Mouse (Mus musculus): ENCODE data around the gene Tas1r3. TPM values are rescaled to one million over a fixed set of nuclear protein-coding genes. Genes with fewer than 3 reads are reported as not detected.

The Tas1r3 gene
- polyA plus RNA-seq (2017; shearing (Covaris generic)), result 1.2 TPM

GRCm38 (mm10) chr4:155863001-155863400, at the start of gene Tas1r3:
Gene Tas1r3, minus strand, starts transcription at chr4:155863362.

GRCm38 (mm10) chr4:155891551-155892001, 28.4 kb upstream of the Tas1r3 start, which contains the start of the genes Pusl1 and Acap3:
Gene Pusl1, minus strand, starts transcription at chr4:155891781.
Gene Acap3, plus strand, starts transcription at chr4:155891822.

GRCm38 (mm10) chr4:155869317-155870033, 6.3 kb upstream of the Tas1r3 start, which contains the start of the genes Cptp and Ints11:
Gene Cptp, minus strand, starts transcription at chr4:155869440.
Gene Ints11, plus strand, starts transcription at chr4:155869546.

DNA sequence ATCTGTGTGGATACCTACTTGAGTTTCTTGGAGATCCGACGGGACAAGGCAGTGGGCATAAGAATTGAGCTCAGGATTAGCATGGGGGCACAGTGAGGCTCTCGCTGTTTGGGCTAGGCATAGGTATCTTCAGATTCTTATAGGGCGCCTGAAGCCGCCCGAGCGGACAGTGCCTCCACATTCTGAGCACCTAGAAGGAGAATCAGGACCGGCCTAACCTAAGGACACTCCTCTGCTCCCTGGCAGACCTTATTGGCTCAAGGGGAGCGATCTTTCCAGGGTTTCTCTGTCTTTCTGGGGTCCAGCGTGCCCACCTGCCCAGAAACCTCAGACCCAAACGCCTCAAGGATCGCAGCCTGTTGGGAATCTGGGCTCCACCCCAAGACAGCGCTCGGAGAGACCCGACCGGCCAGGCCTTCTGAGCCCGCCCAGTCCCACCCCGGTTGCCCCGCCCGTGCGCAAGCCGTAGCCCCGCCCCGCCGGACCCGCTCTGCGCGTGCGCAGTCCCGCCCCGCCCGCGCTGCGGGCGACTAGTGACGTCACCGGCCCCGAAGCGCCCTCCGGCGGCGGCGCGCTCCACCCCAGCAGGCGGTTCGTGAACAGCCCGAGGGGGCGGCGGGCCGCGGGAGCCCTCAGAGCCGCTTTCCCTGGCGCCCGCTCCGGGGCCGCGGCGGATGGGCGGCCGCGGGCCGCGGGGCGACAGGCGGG, 16.1 kb downstream of the Tas1r3 start, which contains the start of gene Dvl1:
Gene Dvl1 (plus strand): TSS at position 532 of the 708 bp plus-strand sequence.

DNA sequence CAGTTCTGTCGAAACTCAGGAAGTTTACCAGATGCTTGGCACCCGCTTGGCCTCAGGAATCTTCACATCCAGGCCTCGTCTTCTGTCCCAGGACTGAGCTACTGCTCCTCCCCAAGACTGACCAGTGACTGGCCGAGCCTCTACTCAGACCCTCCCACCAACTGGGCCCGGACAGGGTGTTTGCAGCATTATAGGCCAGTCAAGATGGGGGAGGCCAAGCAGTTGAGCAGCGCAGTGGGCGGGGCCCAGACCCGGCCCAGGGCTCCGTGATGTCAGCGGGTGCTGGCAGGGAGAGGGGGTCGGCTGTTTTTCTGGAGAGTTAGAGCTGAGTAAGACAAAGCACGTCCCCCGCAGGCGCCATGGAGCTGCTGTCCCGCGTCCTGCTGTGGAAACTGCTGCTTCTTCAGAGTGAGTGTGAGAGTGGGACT, 23.7 kb downstream of the Tas1r3 start, which contains the start of gene Mxra8:
Gene Mxra8 (plus strand): TSS at position 198 of the 428 bp plus-strand sequence.

GRCm38 (mm10) chr4:155831205-155831766, 31.9 kb downstream of the Tas1r3 start, which contains the start of gene Aurkaip1:
Gene Aurkaip1, plus strand, starts transcription at chr4:155831272.

GRCm38 (mm10) chr4:155811929-155812664, 51.1 kb downstream of the Tas1r3 start, which contains the start of gene Ccnl2:
Gene Ccnl2, plus strand, starts transcription at chr4:155812489.

Other genes starting within 250 kb of the Tas1r3 start
- gene Cdk11b, start 238.5 kb downstream of the Tas1r3 start, polyA plus RNA-seq (2017; shearing (Covaris generic)), result 161 TPM
- not detected for gene Gm10563, start 218.0 kb downstream of the Tas1r3 start, polyA plus RNA-seq (2017; shearing (Covaris generic))
- 0.23 TPM for gene Mmp23, start 210.0 kb downstream of the Tas1r3 start, polyA plus RNA-seq (2017; shearing (Covaris generic))
- 41.7 TPM for gene Mib2, start 194.2 kb downstream of the Tas1r3 start, polyA plus RNA-seq (2017; shearing (Covaris generic))
- gene Fndc10, start 169.0 kb downstream of the Tas1r3 start, polyA plus RNA-seq (2017; shearing (Covaris generic)), result 14.9 TPM
- gene Ssu72, start 158.6 kb downstream of the Tas1r3 start, polyA plus RNA-seq (2017; shearing (Covaris generic)), result 178 TPM
- gene Tmem240, start 128.6 kb downstream of the Tas1r3 start, polyA plus RNA-seq (2017; shearing (Covaris generic)), result 0.75 TPM
- gene Atad3a, start 102.3 kb downstream of the Tas1r3 start, polyA plus RNA-seq (2017; shearing (Covaris generic)), result 98.2 TPM
- 0.35 TPM for gene Vwa1, start 88.7 kb downstream of the Tas1r3 start, polyA plus RNA-seq (2017; shearing (Covaris generic))
- gene Tmem88b, start 77.5 kb downstream of the Tas1r3 start, polyA plus RNA-seq (2017; shearing (Covaris generic)), result 0.05 TPM
- gene Ankrd65, start 72.9 kb downstream of the Tas1r3 start, polyA plus RNA-seq (2017; shearing (Covaris generic)), result 0.20 TPM
- 121 TPM for gene Mrpl20, start 60.5 kb downstream of the Tas1r3 start, polyA plus RNA-seq (2017; shearing (Covaris generic))
- 291 TPM for gene Ccnl2, start 50.9 kb downstream of the Tas1r3 start, polyA plus RNA-seq (2017; shearing (Covaris generic))
- 187 TPM for gene Aurkaip1, start 32.1 kb downstream of the Tas1r3 start, polyA plus RNA-seq (2017; shearing (Covaris generic))
- gene Mxra8, start 23.7 kb downstream of the Tas1r3 start, polyA plus RNA-seq (2017; shearing (Covaris generic)), result 4.2 TPM
- 69.5 TPM for gene Dvl1, start 16.0 kb downstream of the Tas1r3 start, polyA plus RNA-seq (2017; shearing (Covaris generic))
- 13.6 TPM for gene Cptp, start 6.1 kb upstream of the Tas1r3 start, polyA plus RNA-seq (2017; shearing (Covaris generic))
- 118 TPM for gene Ints11, start 6.2 kb upstream of the Tas1r3 start, polyA plus RNA-seq (2017; shearing (Covaris generic))
- 37.8 TPM for gene Pusl1, start 28.4 kb upstream of the Tas1r3 start, polyA plus RNA-seq (2017; shearing (Covaris generic))
- gene Acap3, start 28.5 kb upstream of the Tas1r3 start, polyA plus RNA-seq (2017; shearing (Covaris generic)), result 23.0 TPM
- gene Ube2j2, start 80.5 kb upstream of the Tas1r3 start, polyA plus RNA-seq (2017; shearing (Covaris generic)), result 143 TPM
- gene C1qtnf12, start 99.0 kb upstream of the Tas1r3 start, polyA plus RNA-seq (2017; shearing (Covaris generic)), result 16.9 TPM
- gene B3galt6, start 129.3 kb upstream of the Tas1r3 start, polyA plus RNA-seq (2017; shearing (Covaris generic)), result 10.6 TPM
- 491 TPM for gene Sdf4, start 129.5 kb upstream of the Tas1r3 start, polyA plus RNA-seq (2017; shearing (Covaris generic))
- 804 TPM for gene Tnfrsf4, start 150.5 kb upstream of the Tas1r3 start, polyA plus RNA-seq (2017; shearing (Covaris generic))
- gene Tnfrsf18, start 162.8 kb upstream of the Tas1r3 start, polyA plus RNA-seq (2017; shearing (Covaris generic)), result 759 TPM
- 0.54 TPM for gene Ttll10, start 196.1 kb upstream of the Tas1r3 start, polyA plus RNA-seq (2017; shearing (Covaris generic))
- gene 9430015G10Rik, start 246.6 kb upstream of the Tas1r3 start, polyA plus RNA-seq (2017; shearing (Covaris generic)), result 35.3 TPM

All from CD4-positive, CD25-positive, alpha-beta regulatory T cell (primary cell).